Mouse (Mus musculus) CH12.LX (cell line): ENCODE results near the gene Usp6nl.

Experiments
- CTCF ChIP-seq, 2 experiments: IDR thresholded peaks in 1 of 2; conservative IDR thresholded peaks in 1 of 2; 2 replicates each; pipeline ENCODE4 v1.5.1; 2011 to 2012; ENCODE audit warnings: low read depth in 2 of 2, low read length in 2 of 2, improper control_type of control experiment in 1 of 2, inconsistent platforms in 1 of 2, mild to moderate bottlenecking in 1 of 2, moderate library complexity in 1 of 2
- GABPA ChIP-seq: IDR thresholded peaks from 2 replicates; pipeline ENCODE4 v1.6.1; 2012; ENCODE audit warnings: low read depth, low read length, improper control_type of control experiment, inconsistent platforms; ENCODE audit not compliant: insufficient replicate concordance
- KAT2A ChIP-seq: IDR thresholded peaks from 2 replicates; pipeline ENCODE4 v1.6.1; 2012; ENCODE audit warnings: low read length, improper control_type of control experiment, inconsistent platforms; ENCODE audit not compliant: insufficient replicate concordance
- POLR2A ChIP-seq: IDR thresholded peaks from 2 replicates; pipeline ENCODE4 v1.6.1; 2011; ENCODE audit warnings: low read depth, mild to moderate bottlenecking, improper control_type of control experiment, low read length
- UBTF ChIP-seq: IDR thresholded peaks from 2 replicates; pipeline ENCODE4 v1.6.1; 2012; ENCODE audit warnings: low read depth, mild to moderate bottlenecking, inconsistent platforms, low read length, improper control_type of control experiment, moderate library complexity
- USF2 ChIP-seq: conservative IDR thresholded peaks from 2 replicates; pipeline ENCODE4 v1.6.1; 2011; ENCODE audit warnings: low read depth, low read length, improper control_type of control experiment

DNA sequence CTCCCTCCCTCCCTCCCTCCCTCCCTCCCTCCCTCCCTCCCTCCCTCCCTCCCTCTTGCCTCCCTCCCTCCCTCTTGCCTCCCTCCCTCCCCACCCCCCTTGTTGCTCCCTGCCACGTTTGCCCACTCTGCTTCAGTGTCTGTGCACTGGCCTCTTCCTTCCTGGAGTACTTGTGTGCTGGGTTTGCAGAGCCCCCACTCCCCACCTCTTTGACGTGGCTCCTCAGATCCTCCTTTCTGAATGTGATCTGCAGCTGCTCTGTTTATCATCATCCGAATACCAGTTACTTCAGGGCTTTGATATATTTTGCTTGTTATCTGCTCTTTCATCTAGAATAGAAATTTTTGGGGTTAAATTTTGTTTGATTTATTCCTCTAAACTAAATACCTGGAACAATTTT lies 68.8 kb downstream of the Usp6nl start:
- TF ChIP-seq KAT2A (no peak), POLR2A (no peak), UBTF (no peak), CTCF (conservative IDR thresholded peaks at IDR 0.05 in 1 of 2, IDR thresholded peaks at IDR 0.05 in 1 of 2; ENCODE audit: low read depth in 2 of 2, low read length in 2 of 2) (no peak), GABPA (no peak), USF2 (no peak)
